Mouse (Mus musculus) MEL (cell line): ENCODE measurements around the gene Def8. TPM values are rescaled to one million over a fixed set of nuclear protein-coding genes. Genes with fewer than 3 reads are reported as not detected.

Experiments used
- DNase-seq: peaks from one replicate; pipeline ENCODE4 v3.0.0; 2011; ENCODE audit warnings: low read depth, low spot score
- H3K27ac ChIP-seq: 2 replicates; pipeline ENCODE4 v1.5.1; 2012; ENCODE audit warnings: low read depth, mild to moderate bottlenecking, control low read depth, low read length, moderate library complexity; ENCODE audit not compliant: control insufficient read depth
- H3K27me3 ChIP-seq, 2 experiments: fragments of 150-350 bp in 1 of 2; sonication (generic) in 1 of 2; 2 replicates each; pipeline ENCODE4 v1.6.1; 2012; ENCODE audit warnings: low read length in 2 of 2, mild to moderate bottlenecking in 2 of 2, improper control_type of control experiment in 1 of 2, moderate library complexity in 1 of 2; ENCODE audit not compliant: insufficient read depth in 2 of 2, control insufficient read depth in 1 of 2
- H3K36me3 ChIP-seq, 2 experiments: 2 replicates each; pipeline ENCODE4 v1.6.1; 2012 to 2014; ENCODE audit warnings: low read length in 2 of 2, improper control_type of control experiment in 1 of 2, inconsistent platforms in 1 of 2, mild to moderate bottlenecking in 1 of 2; ENCODE audit not compliant: insufficient read depth in 2 of 2, control insufficient read depth in 1 of 2
- H3K4me1 ChIP-seq, 2 experiments: fragments of 150-350 bp in 1 of 2; sonication (generic) in 1 of 2; 2 replicates each; pipeline ENCODE4 v1.6.1; 2012; ENCODE audit warnings: low read length in 2 of 2, improper control_type of control experiment in 1 of 2, mild to moderate bottlenecking in 1 of 2; ENCODE audit not compliant: insufficient read depth in 2 of 2, control insufficient read depth in 1 of 2
- H3K4me3 ChIP-seq, 2 experiments: fragments of 150-350 bp in 1 of 2; sonication (generic) in 1 of 2; 2 replicates each; pipeline ENCODE4 v1.5.1; 2012; ENCODE audit warnings: low read depth in 2 of 2, low read length in 2 of 2, mild to moderate bottlenecking in 2 of 2, moderate library complexity in 2 of 2, control low read depth in 1 of 2, improper control_type of control experiment in 1 of 2; ENCODE audit not compliant: control insufficient read depth in 1 of 2, insufficient read depth in 1 of 2
- H3K79me2 ChIP-seq: 2 replicates; pipeline ENCODE4 v1.6.1; 2012; ENCODE audit warnings: mild to moderate bottlenecking, low read length, moderate library complexity; ENCODE audit not compliant: control insufficient read depth, poor library complexity, insufficient read depth
- H3K9ac ChIP-seq: 2 replicates; pipeline ENCODE4 v1.6.1; 2012; ENCODE audit warnings: low read depth, mild to moderate bottlenecking, control low read depth, low read length, moderate library complexity; ENCODE audit not compliant: control insufficient read depth, poor library complexity, severe bottlenecking
- H3K9me3 ChIP-seq: fragments of 150-350 bp; sonication (generic); replicated peaks from 2 replicates; pipeline ENCODE4 v1.6.1; 2012; ENCODE audit warnings: mild to moderate bottlenecking, low read length, improper control_type of control experiment, moderate library complexity; ENCODE audit not compliant: insufficient read depth
- BHLHE40 ChIP-seq: IDR thresholded peaks from 2 replicates; pipeline ENCODE4 v1.6.1; 2012; ENCODE audit warnings: low read depth, mild to moderate bottlenecking, inconsistent platforms, low read length, improper control_type of control experiment, borderline replicate concordance
- CHD1 ChIP-seq: IDR thresholded peaks from 2 replicates; pipeline ENCODE4 v1.6.1; 2012; ENCODE audit warnings: low read depth, mild to moderate bottlenecking, inconsistent platforms, low read length, improper control_type of control experiment
- E2F4 ChIP-seq: IDR thresholded peaks from 2 replicates; pipeline ENCODE4 v1.6.1; 2011; ENCODE audit warnings: low read depth, low read length, improper control_type of control experiment, borderline replicate concordance
- EP300 ChIP-seq, 2 experiments: IDR thresholded peaks; 2 replicates each; pipeline ENCODE4 v1.6.1; 2011; ENCODE audit warnings: improper control_type of control experiment in 2 of 2, low read length in 2 of 2, low read depth in 1 of 2, mild to moderate bottlenecking in 1 of 2
- ETS1 ChIP-seq: IDR thresholded peaks from 2 replicates; pipeline ENCODE4 v1.6.1; 2012; ENCODE audit warnings: low read depth, mild to moderate bottlenecking, inconsistent platforms, low read length, improper control_type of control experiment, moderate library complexity
- GABPA ChIP-seq: IDR thresholded peaks from 2 replicates; pipeline ENCODE4 v1.6.1; 2012; ENCODE audit warnings: low read depth, mild to moderate bottlenecking, inconsistent platforms, low read length, improper control_type of control experiment, moderate library complexity
- JUND ChIP-seq: IDR thresholded peaks from 2 replicates; pipeline ENCODE4 v1.6.1; 2011; ENCODE audit warnings: low read depth, mild to moderate bottlenecking, improper control_type of control experiment, low read length
- KAT2A ChIP-seq: conservative IDR thresholded peaks from 2 replicates; pipeline ENCODE4 v1.6.1; 2012; ENCODE audit warnings: low read depth, low read length, improper control_type of control experiment, inconsistent platforms
- MAX ChIP-seq: IDR thresholded peaks from 2 replicates; pipeline ENCODE4 v1.6.1; 2011; ENCODE audit warnings: low read length, improper control_type of control experiment
- MAZ ChIP-seq: IDR thresholded peaks from 2 replicates; pipeline ENCODE4 v1.6.1; 2012; ENCODE audit warnings: low read depth, mild to moderate bottlenecking, inconsistent platforms, low read length, improper control_type of control experiment
- MEF2A ChIP-seq: IDR thresholded peaks from 2 replicates; pipeline ENCODE4 v1.6.1; 2014; ENCODE audit warnings: low read depth, mild to moderate bottlenecking, inconsistent platforms, low read length, improper control_type of control experiment; ENCODE audit not compliant: poor library complexity, insufficient replicate concordance, severe bottlenecking; ENCODE audit errors: extremely low read depth
- MYC ChIP-seq: IDR thresholded peaks from 2 replicates; pipeline ENCODE4 v1.6.1; 2011; ENCODE audit warnings: low read depth, mild to moderate bottlenecking, low read length, improper control_type of control experiment, moderate library complexity
- NELFE ChIP-seq: IDR thresholded peaks from 2 replicates; pipeline ENCODE4 v1.6.1; 2011; ENCODE audit warnings: low read depth, low read length, improper control_type of control experiment
- NRF1 ChIP-seq: IDR thresholded peaks from 2 replicates; pipeline ENCODE4 v1.6.1; 2014; ENCODE audit warnings: low read depth, mild to moderate bottlenecking, inconsistent platforms, low read length, improper control_type of control experiment, moderate library complexity; ENCODE audit not compliant: poor library complexity, insufficient read depth, severe bottlenecking
- POLR2AphosphoS2 ChIP-seq: IDR thresholded peaks from 2 replicates; pipeline ENCODE4 v1.6.1; 2011; ENCODE audit warnings: low read length, improper control_type of control experiment
- RAD21 ChIP-seq: IDR thresholded peaks from 2 replicates; pipeline ENCODE4 v1.6.1; 2011; ENCODE audit warnings: mild to moderate bottlenecking, low read depth, low read length, improper control_type of control experiment
- SIN3A ChIP-seq: IDR thresholded peaks from 2 replicates; pipeline ENCODE4 v1.6.1; 2012; ENCODE audit warnings: low read length, improper control_type of control experiment, inconsistent platforms
- TBP ChIP-seq: IDR thresholded peaks from 2 replicates; pipeline ENCODE4 v1.8.0; 2011; ENCODE audit warnings: low read depth, low read length, improper control_type of control experiment
- TCF12 ChIP-seq: IDR thresholded peaks from 2 replicates; pipeline ENCODE4 v1.6.1; 2014; ENCODE audit warnings: low read depth, mild to moderate bottlenecking, inconsistent platforms, low read length, improper control_type of control experiment, moderate library complexity
- UBTF ChIP-seq: IDR thresholded peaks from 2 replicates; pipeline ENCODE4 v1.6.1; 2012; ENCODE audit warnings: low read depth, mild to moderate bottlenecking, inconsistent platforms, low read length, improper control_type of control experiment, moderate library complexity, borderline replicate concordance; ENCODE audit not compliant: insufficient read depth
- USF2 ChIP-seq, 2 experiments: IDR thresholded peaks; 2 replicates each; pipeline ENCODE4 v1.6.1; 2011 to 2012; ENCODE audit warnings: improper control_type of control experiment in 2 of 2, low read length in 2 of 2, borderline replicate concordance in 1 of 2, inconsistent platforms in 1 of 2, low read depth in 1 of 2, mild to moderate bottlenecking in 1 of 2; ENCODE audit not compliant: insufficient read depth in 1 of 2
- ZKSCAN1 ChIP-seq: IDR thresholded peaks from 2 replicates; pipeline ENCODE4 v1.6.1; 2012; ENCODE audit warnings: low read depth, mild to moderate bottlenecking, inconsistent platforms, low read length, improper control_type of control experiment, moderate library complexity
- polyA plus RNA-seq, 2 experiments: library from polyadenylated mRNA; stranded (reverse) in 1 of 2; unstranded in 1 of 2; fragments of >175 nt in 1 of 2; fragments of >200 nt in 1 of 2; gene quantifications; 2 replicates each; pipeline versions ENCODE4 v1.2.1 to v1.2.4; 2012; ENCODE audit warnings: low replicate concordance in 2 of 2, low read depth in 1 of 2; ENCODE audit not compliant: insufficient read length in 2 of 2, insufficient read depth in 1 of 2, missing spikeins in 1 of 2
- total RNA-seq: library from RNA; depleted of rRNA; stranded (reverse); fragments of 300-350 nt; gene quantifications from 2 replicates; pipeline ENCODE4 v1.2.3, GENCODE M21; 2012

Gene Def8
- total and polyA plus RNA-seq, 3 experiments, result 26.0 to 34.0 TPM; not detected in 1

- no peaks in the 10 kb centered on the region for H3K4me1 ChIP-seq
- TF ChIP-seq BHLHE40 (no peak), RAD21 (no peak), MAZ (no peak), NELFE (no peak), ETS1 (no peak), MAX (no peak), GABPA (no peak), TBP (no peak), CHD1 (no peak), MEF2A (no peak), MYC (no peak), EP300 (IDR thresholded peaks at IDR 0.05; ENCODE audit: low read depth in 1 of 2, low read length in 2 of 2) (no peak)
- no peak for DNase-seq
- H3K27ac ChIP-seq, result no peak overlapping the region
- no peak overlapping the region for H3K4me3 ChIP-seq
- H3K36me3 ChIP-seq, result peaks cover 0 to 7% of the 10 kb centered on the region in 2 experiments; a peak in 1 of 4 replicates
- H3K9me3 ChIP-seq, result no peaks in the 10 kb centered on the region
- H3K27me3 ChIP-seq, result no peaks in the 10 kb centered on the region
- H3K9ac ChIP-seq, result no peak overlapping the region
- no peaks in the 10 kb centered on the region for H3K79me2 ChIP-seq
These were observed 82.4 kb downstream of the Def8 start for GRCm38 (mm10) chr8:123505695-123506094.

GRCm38 (mm10) chr8:123507153-123507552 lies 83.8 kb downstream of the Def8 start:
- Histone ChIP-seq H3K9ac (no peak overlapping the region), H3K27me3 (no peaks in the 10 kb centered on the region), H3K79me2 (no peaks in the 10 kb centered on the region), H3K4me3 (no peak overlapping the region), H3K27ac (no peak overlapping the region), H3K9me3 (no peaks in the 10 kb centered on the region), H3K36me3 (peaks cover 0 to 7% of the 10 kb centered on the region in 2 experiments; a peak in 1 of 4 replicates), H3K4me1 (no peaks in the 10 kb centered on the region)
- no peak for TF ChIP-seq KAT2A
- TF ChIP-seq USF2 (IDR thresholded peaks at IDR 0.05; ENCODE audit: borderline replicate concordance in 1 of 2, insufficient read depth in 1 of 2, low read depth in 1 of 2, low read length in 2 of 2), result no peak
- TF ChIP-seq UBTF, result no peak
- no peak for TF ChIP-seq ZKSCAN1
- no peak for TF ChIP-seq NRF1
- TF ChIP-seq TCF12, result no peak
- TF ChIP-seq E2F4, result no peak
- TF ChIP-seq EP300 (IDR thresholded peaks at IDR 0.05; ENCODE audit: low read depth in 1 of 2, low read length in 2 of 2), result no peak
- no peak for TF ChIP-seq ETS1
- TF ChIP-seq MYC, result no peak
- TF ChIP-seq JUND, result no peak
- no peak for TF ChIP-seq POLR2AphosphoS2
- no peak for TF ChIP-seq SIN3A
- no peak for DNase-seq
